Mouse (Mus musculus): Measurements from ENCODE around the gene Tmem53. TPM values are rescaled to one million over a fixed set of nuclear protein-coding genes. Genes with fewer than 3 reads are reported as not detected.
A peak's percentile ranks its signal among the peaks of the same experiment; 100 is the strongest.

Tmem53 gene
- polyA plus RNA-seq, 1 experiment from 2014 or later: 6.3 TPM

GRCm38 (mm10) chr4:117223001-117223400, 28.8 kb upstream of the Tmem53 start:
- H3K9me3 ChIP-seq (replicated peaks): no peaks in the 10 kb centered on the region
- WGBS: 15% methylated on average over 5 of the region's 5 CpGs
- H3K4me1 ChIP-seq: no peaks in the 10 kb centered on the region
- H3K4me3 ChIP-seq (replicated peaks): no peak overlapping the region
- no peaks in the 10 kb centered on the region for H3K36me3 ChIP-seq
- no peak overlapping the region for H3K4me2 ChIP-seq
- no peak overlapping the region for H3K9ac ChIP-seq (replicated peaks)
- H3K27me3 ChIP-seq (replicated peaks): no peaks in the 10 kb centered on the region
- H3K27ac ChIP-seq (replicated peaks): no peak overlapping the region
- no peak for ATAC-seq (ENCODE audit: low FRiP score)

- 63% methylated on average over 8 of the region's 8 CpGs for WGBS
- ATAC-seq (ENCODE audit: low FRiP score): no peak
- Histone ChIP-seq H3K27ac (replicated peaks) (no peak overlapping the region), H3K4me2 (no peak overlapping the region), H3K36me3 (no peaks in the 10 kb centered on the region), H3K9ac (replicated peaks) (no peak overlapping the region), H3K9me3 (replicated peaks) (no peaks in the 10 kb centered on the region), H3K27me3 (replicated peaks) (0 out of 2 replicates have a peak, but pooled peaks cover under 1% of the 10 kb centered on the region), H3K4me1 (no peaks in the 10 kb centered on the region), H3K4me3 (replicated peaks) (no peak overlapping the region)
Measured at GRCm38 (mm10) chr4:117224122-117224521, 27.6 kb upstream of the Tmem53 start.

- no peak overlapping the region for H3K27ac ChIP-seq (replicated peaks)
- ATAC-seq (ENCODE audit: low FRiP score): no peak
- no peak overlapping the region for H3K4me3 ChIP-seq (replicated peaks)
- no peaks in the 10 kb centered on the region for H3K36me3 ChIP-seq
- no peak overlapping the region for H3K9ac ChIP-seq (replicated peaks)
- H3K27me3 ChIP-seq (replicated peaks): peaks cover 6% of the 10 kb centered on the region; the same call in 1 of the 2 replicates
- H3K4me1 ChIP-seq: no peaks in the 10 kb centered on the region
- no peaks in the 10 kb centered on the region for H3K9me3 ChIP-seq (replicated peaks)
- H3K4me2 ChIP-seq: no peak overlapping the region
Measured at GRCm38 (mm10) chr4:117225250-117225649, 26.5 kb upstream of the Tmem53 start.

- 81% methylated on average over 15 of the region's 15 CpGs for WGBS
- Histone ChIP-seq H3K4me3 (replicated peaks) (no peak overlapping the region), H3K36me3 (no peaks in the 10 kb centered on the region), H3K27ac (replicated peaks) (no peak overlapping the region), H3K9me3 (replicated peaks) (no peaks in the 10 kb centered on the region), H3K4me1 (peaks cover 10% of the 10 kb centered on the region), H3K9ac (replicated peaks) (no peak overlapping the region), H3K4me2 (no peak overlapping the region), H3K27me3 (replicated peaks) (peaks cover 6% of the 10 kb centered on the region; the same call in 1 of the 2 replicates)
- no peak for ATAC-seq (ENCODE audit: low FRiP score)
Measured at GRCm38 (mm10) chr4:117229590-117229989, 22.2 kb upstream of the Tmem53 start.

GRCm38 (mm10) chr4:117230331-117230730, 21.4 kb upstream of the Tmem53 start:
- WGBS: 57% methylated on average over 10 of the region's 10 CpGs
- Histone ChIP-seq H3K4me3 (replicated peaks) (no peak overlapping the region), H3K9ac (replicated peaks) (no peak overlapping the region), H3K36me3 (no peaks in the 10 kb centered on the region), H3K27ac (replicated peaks) (no peak overlapping the region), H3K9me3 (replicated peaks) (no peaks in the 10 kb centered on the region), H3K4me1 (peaks cover 16% of the 10 kb centered on the region), H3K4me2 (no peak overlapping the region), H3K27me3 (replicated peaks) (peaks cover 6% of the 10 kb centered on the region; the same call in 1 of the 2 replicates)
- ATAC-seq (ENCODE audit: low FRiP score): no peak

- no peak for ATAC-seq (ENCODE audit: low FRiP score)
- no peaks in the 10 kb centered on the region for H3K9me3 ChIP-seq (replicated peaks)
- no peak overlapping the region for H3K9ac ChIP-seq (replicated peaks)
- H3K4me2 ChIP-seq: no peak overlapping the region
- peaks cover 6% of the 10 kb centered on the region; the same call in 1 of the 2 replicates for H3K27me3 ChIP-seq (replicated peaks)
- peaks cover 16% of the 10 kb centered on the region for H3K4me1 ChIP-seq
- H3K36me3 ChIP-seq: no peaks in the 10 kb centered on the region
- no peak overlapping the region for H3K4me3 ChIP-seq (replicated peaks)
- H3K27ac ChIP-seq (replicated peaks): no peak overlapping the region
- WGBS: 82% methylated on average over 2 of the region's 2 CpGs
Measured at GRCm38 (mm10) chr4:117231208-117231607, 20.5 kb upstream of the Tmem53 start.

- peak; percentile 80 for ATAC-seq (ENCODE audit: low FRiP score)
- no peak overlapping the region for H3K9ac ChIP-seq (replicated peaks)
- peaks cover 16% of the 10 kb centered on the region for H3K4me1 ChIP-seq
- H3K4me3 ChIP-seq (replicated peaks): no peak overlapping the region
- peak overlapping the region; percentile 15; the same call in 1 of the 2 replicates for H3K27ac ChIP-seq (replicated peaks)
- peaks cover 4% of the 10 kb centered on the region; the same call in 1 of the 2 replicates for H3K27me3 ChIP-seq (replicated peaks)
- H3K4me2 ChIP-seq: no peak overlapping the region
- H3K36me3 ChIP-seq: no peaks in the 10 kb centered on the region
- 20% methylated on average over 7 of the region's 7 CpGs for WGBS
- no peaks in the 10 kb centered on the region for H3K9me3 ChIP-seq (replicated peaks)
Measured at GRCm38 (mm10) chr4:117234166-117234741, 17.5 kb upstream of the Tmem53 start.

- no peak for ATAC-seq (ENCODE audit: low FRiP score)
- H3K9me3 ChIP-seq (replicated peaks): no peaks in the 10 kb centered on the region
- H3K27ac ChIP-seq (replicated peaks): no peak overlapping the region
- no peak overlapping the region for H3K4me2 ChIP-seq
- peaks cover 16% of the 10 kb centered on the region for H3K4me1 ChIP-seq
- no peak overlapping the region for H3K4me3 ChIP-seq (replicated peaks)
- WGBS: 65% methylated on average over 4 of the region's 4 CpGs
- no peak overlapping the region for H3K9ac ChIP-seq (replicated peaks)
- H3K36me3 ChIP-seq: no peaks in the 10 kb centered on the region
- no peaks in the 10 kb centered on the region for H3K27me3 ChIP-seq (replicated peaks)
Measured at GRCm38 (mm10) chr4:117235822-117236221, 15.9 kb upstream of the Tmem53 start.

GRCm38 (mm10) chr4:117239153-117239552, 12.6 kb upstream of the Tmem53 start:
- no peak overlapping the region for H3K9ac ChIP-seq (replicated peaks)
- ATAC-seq (ENCODE audit: low FRiP score): no peak
- H3K27me3 ChIP-seq (replicated peaks): no peaks in the 10 kb centered on the region
- H3K27ac ChIP-seq (replicated peaks): no peak overlapping the region
- no peak overlapping the region for H3K4me3 ChIP-seq (replicated peaks)
- H3K36me3 ChIP-seq: no peaks in the 10 kb centered on the region
- H3K9me3 ChIP-seq (replicated peaks): no peaks in the 10 kb centered on the region
- H3K4me2 ChIP-seq: no peak overlapping the region
- 43% methylated on average over 2 of the region's 2 CpGs for WGBS
- peaks cover 10% of the 10 kb centered on the region for H3K4me1 ChIP-seq

- no peaks in the 10 kb centered on the region for H3K9me3 ChIP-seq (replicated peaks)
- H3K27ac ChIP-seq (replicated peaks): no peak overlapping the region
- no peak for ATAC-seq (ENCODE audit: low FRiP score)
Measured at GRCm38 (mm10) chr4:117240867-117241266, 10.9 kb upstream of the Tmem53 start.

GRCm38 (mm10) chr4:117250982-117251381, 769 bp upstream of the Tmem53 start:
- no peak for ATAC-seq (ENCODE audit: low FRiP score)
- no peaks in the 10 kb centered on the region for H3K9me3 ChIP-seq (replicated peaks)
- H3K27ac ChIP-seq (replicated peaks): no peak overlapping the region
- H3K4me1 ChIP-seq: peaks cover 20% of the 10 kb centered on the region
- no peak overlapping the region for H3K4me3 ChIP-seq (replicated peaks)
- H3K36me3 ChIP-seq: no peaks in the 10 kb centered on the region
- WGBS: 65% methylated on average over 1 of the region's 1 CpGs
- H3K4me2 ChIP-seq: peak overlapping the region; percentile 74
- 0 out of 2 replicates have a peak, but pooled peaks cover 4% of the 10 kb centered on the region for H3K27me3 ChIP-seq (replicated peaks)
- H3K9ac ChIP-seq (replicated peaks): no peak overlapping the region

More at GRCm38 (mm10) chr4:117240867-117241266, 10.9 kb upstream of the Tmem53 start:
- H3K9ac ChIP-seq (replicated peaks): no peak overlapping the region
- no peak overlapping the region for H3K4me3 ChIP-seq (replicated peaks)
- WGBS: 56% methylated on average over 6 of the region's 6 CpGs
- no peaks in the 10 kb centered on the region for H3K36me3 ChIP-seq
- no peaks in the 10 kb centered on the region for H3K27me3 ChIP-seq (replicated peaks)
- no peak overlapping the region for H3K4me2 ChIP-seq
- 0 out of 2 replicates have a peak, but pooled peaks cover 6% of the 10 kb centered on the region for H3K4me1 ChIP-seq

- Histone ChIP-seq H3K4me2 (peak overlapping the region; percentile 74), H3K27me3 (replicated peaks) (0 out of 2 replicates have a peak, but pooled peaks cover 4% of the 10 kb centered on the region), H3K9me3 (replicated peaks) (no peaks in the 10 kb centered on the region), H3K9ac (replicated peaks) (peak overlapping the region; percentile 54), H3K4me1 (peaks cover 20% of the 10 kb centered on the region), H3K27ac (replicated peaks) (peak overlapping the region; percentile 74), H3K4me3 (replicated peaks) (peak overlapping the region; percentile 66), H3K36me3 (no peaks in the 10 kb centered on the region)
- WGBS: 30% methylated on average over 5 of the region's 5 CpGs
- ATAC-seq (ENCODE audit: low FRiP score): no peak
Measured at GRCm38 (mm10) chr4:117252351-117252750, 600 bp downstream of the Tmem53 start.
